Mouse (Mus musculus) cerebellum, adult 2 months (tissue): Measurements from ENCODE around the gene Ppfibp1.

Source experiments
- CTCF ChIP-seq: fragments of 200-500 bp; IDR thresholded peaks from 2 replicates; pipeline ENCODE4 v1.5.1; 2011; ENCODE audit warnings: low read depth, mild to moderate bottlenecking, control low read depth, low read length, moderate library complexity, borderline replicate concordance; ENCODE audit not compliant: insufficient read depth
- POLR2A ChIP-seq: fragments of 200-500 bp; IDR thresholded peaks from 2 replicates; pipeline ENCODE4 v1.6.1; 2011; ENCODE audit warnings: low read length, control low read depth, borderline replicate concordance; ENCODE audit not compliant: insufficient read depth

GRCm38 (mm10) chr6:146903632-146904031 lies 15.3 kb downstream of the Ppfibp1 start:
- TF ChIP-seq CTCF (no peak), POLR2A (no peak)
